Mouse (Mus musculus) ES-Bruce4 (cell line): Measurements from ENCODE around the gene Ptk6.

Experiments used
- CTCF ChIP-seq: IDR thresholded peaks from one replicate; pipeline ENCODE4 v1.8.1; 2011; ENCODE audit warnings: low read depth, low read length
- POLR2A ChIP-seq: IDR thresholded peaks from one replicate; pipeline ENCODE4 v1.8.1; 2011; ENCODE audit warnings: low read length; ENCODE audit not compliant: insufficient read depth

DNA sequence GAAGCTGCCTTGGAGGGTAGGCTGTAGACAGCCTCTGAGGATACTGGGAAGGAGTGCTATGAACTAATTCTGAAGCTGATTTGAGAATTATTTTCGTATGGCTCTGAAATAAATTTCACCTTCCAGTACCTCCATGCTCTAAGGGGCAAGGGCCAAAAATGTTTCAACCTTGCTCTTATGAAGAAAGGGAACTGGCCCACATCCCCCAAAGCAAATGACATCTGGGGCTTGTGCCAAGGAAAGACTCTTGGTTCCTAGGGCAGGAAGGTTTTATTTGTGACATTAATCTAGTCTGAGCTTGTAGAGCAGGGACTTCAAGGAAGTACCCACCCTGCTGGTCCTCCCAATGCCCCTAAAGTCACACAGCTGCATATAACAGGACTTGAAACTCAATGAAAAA is 49.3 kb upstream of the Ptk6 start:
- TF ChIP-seq CTCF = no peak
- no peak for TF ChIP-seq POLR2A
